Mouse (Mus musculus) erythroblast, adult 5-6 weeks (primary cell): Measurements from ENCODE around the gene Gm38655. TPM values are rescaled to one million over a fixed set of nuclear protein-coding genes. Genes with fewer than 3 reads are reported as not detected.

Source experiments
- ATAC-seq: replicated peaks from 2 replicates; pipeline ENCODE4 v1.8.0; 2016; ENCODE audit warnings: moderate number of reproducible peaks, mild to moderate bottlenecking, moderate TSS enrichment, inconsistent platforms; ENCODE audit not compliant: poor library complexity, low FRiP score, severe bottlenecking
- total RNA-seq, 2 experiments: library from RNA; stranded (forward) in 1 of 2; stranded (reverse) in 1 of 2; fragments of 150-400 nt in 1 of 2; fragments of 200-764, 138-1000 nt in 1 of 2; gene quantifications; 2 replicates each; pipeline versions ENCODE4 v1.2.3 to v1.2.4; 2015 to 2017; ENCODE audit warnings: low replicate concordance in 2 of 2

Gene Gm38655
- not detected in 2 replicates for total RNA-seq (2015; ENCODE audit: low replicate concordance)
- total RNA-seq (2017; ENCODE audit: low replicate concordance) = not detected in 2 replicates

DNA sequence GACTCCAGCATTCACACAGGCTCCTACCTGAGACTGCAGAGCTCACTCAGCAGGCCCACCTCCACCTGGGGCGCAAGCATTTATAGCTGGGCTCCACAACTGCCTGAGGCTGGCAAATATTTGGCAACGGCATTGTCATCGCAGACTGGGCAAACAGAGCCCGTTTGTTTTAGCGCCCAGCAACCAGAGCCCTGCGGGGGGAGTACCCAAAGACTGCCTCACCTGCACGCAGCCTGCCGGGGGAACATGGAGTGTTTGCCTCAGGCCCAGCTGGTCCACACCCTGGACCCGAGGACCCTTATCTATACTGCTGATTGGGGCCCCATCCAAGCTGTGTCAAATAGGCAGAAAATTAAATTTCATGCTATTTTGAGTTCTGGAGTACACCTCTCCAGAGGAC lies at the start of gene Gm38655:
Gene Gm38655, minus strand, starts transcription at position 61 of the 400 bp plus-strand sequence.
- ATAC-seq = no peak

DNA sequence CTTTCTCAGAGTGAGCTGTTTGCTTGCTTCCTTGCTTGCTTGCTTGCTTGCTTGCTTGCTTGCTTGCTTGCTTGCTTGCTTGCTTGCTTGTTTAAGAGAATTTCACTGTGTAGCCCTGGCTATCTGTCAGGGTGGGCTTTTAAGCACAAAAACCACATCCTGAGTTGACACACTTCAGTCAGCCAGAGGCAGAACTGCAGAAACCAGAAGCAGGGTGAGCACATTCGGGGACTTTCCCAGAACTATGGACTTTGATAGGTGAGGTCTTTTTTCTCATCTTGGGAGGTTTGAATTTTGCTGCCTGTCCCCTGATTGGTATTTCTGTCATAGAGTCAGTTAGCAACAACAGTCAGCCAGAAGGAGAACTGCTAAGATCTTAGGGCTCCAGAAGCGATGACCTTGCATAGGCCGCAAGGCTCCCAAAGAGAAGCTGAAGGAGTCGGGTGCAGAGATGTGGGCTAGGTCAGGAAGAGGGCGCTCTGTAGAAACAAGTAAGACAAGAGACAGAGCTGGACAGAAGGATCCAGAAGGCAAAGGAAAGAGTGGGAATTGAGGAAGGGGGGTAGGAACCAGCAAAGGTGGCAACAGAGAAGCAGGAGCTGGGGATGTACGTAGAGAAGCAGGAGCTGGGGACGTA lies 49.4 kb upstream of the Gm38655 start:
- ATAC-seq = no peak

DNA sequence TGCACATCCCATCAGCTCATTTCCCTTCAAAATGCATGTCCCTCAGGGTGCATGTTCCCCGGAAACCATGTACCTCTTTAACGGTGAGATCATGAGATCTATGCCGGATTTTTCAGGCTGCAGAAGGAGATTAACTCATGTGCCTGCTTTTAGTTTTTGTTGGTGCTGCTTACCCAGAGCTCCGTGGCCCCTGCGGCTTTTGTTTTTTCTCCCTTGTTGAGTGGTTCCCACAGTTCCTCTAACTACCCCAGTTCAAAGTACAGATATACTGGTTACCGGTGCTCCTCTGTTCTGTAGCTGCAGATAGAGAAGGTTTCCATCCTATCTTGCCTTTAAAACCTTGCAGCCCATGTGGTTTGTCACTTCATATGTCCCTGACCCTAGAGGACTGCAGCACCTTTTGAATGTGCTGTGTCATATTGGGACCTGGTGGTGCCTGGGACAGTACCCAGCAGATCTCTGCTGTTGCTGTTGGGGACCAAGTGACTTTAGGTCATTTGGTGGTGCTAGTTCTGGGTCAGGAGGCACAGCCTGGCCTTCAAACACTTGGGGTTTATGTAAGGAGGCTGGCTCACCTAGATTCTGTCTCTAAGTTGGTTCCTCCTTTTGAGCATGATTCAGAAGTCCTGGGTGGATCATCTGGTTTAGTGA lies 47.8 kb upstream of the Gm38655 start:
- peak; percentile 62 for ATAC-seq

DNA sequence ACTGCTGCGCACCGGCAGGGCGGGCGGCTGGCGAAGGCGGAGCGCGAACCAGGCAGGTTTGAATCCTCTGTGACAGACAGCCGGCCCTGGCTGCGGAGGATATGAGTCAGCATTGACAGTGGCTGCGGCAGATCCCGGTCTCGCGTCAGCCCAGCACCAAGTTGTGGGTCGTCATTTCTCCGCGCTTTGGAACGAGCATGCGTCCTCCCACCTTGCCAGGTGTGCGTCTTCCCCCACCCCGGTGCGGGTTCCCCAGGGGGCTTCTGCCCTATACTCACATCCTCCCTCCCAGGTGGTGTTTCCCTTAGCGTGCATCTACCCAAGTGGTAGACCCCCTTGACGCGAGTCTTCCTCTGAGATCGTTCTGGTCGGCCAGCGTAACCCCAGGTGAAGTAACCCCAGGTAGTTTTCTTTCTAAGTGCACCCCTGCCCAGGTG lies 47.3 kb upstream of the Gm38655 start:
- peak; percentile 61 for ATAC-seq

DNA sequence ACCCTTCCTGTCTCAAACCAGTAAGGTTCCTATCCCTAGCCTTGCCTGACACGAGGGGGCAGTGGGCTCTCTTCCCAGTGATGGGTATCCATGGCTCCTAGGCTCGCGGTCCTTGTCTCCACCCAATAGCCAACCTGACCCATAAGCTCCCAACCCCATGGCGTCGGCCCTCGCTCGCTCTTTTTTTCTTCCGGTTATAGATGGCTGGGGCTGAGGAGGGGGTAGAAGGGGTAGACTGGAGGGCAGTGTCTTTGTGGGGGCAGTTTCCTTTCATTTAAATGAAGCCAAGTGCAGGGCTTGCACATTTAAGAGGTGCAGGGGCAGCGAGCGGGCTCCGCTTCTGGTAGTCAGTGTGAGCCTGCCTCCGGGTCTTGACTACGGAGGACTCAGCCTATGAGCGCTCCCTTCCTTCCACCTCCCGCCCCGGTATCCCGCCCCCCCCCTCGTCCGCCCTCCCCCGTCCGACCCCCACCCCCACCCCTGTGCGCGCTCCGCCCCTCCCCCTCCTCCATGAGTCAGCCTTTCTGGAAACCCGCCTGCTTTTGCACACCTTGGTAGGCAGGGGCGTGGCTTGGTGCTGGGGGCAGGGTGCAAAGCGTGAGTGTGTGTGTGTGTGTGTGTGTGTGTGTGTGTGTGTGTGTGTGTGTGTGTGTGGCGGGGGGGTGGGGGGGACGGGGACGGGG lies 46.7 kb upstream of the Gm38655 start:
- peak; percentile 33 for ATAC-seq

DNA sequence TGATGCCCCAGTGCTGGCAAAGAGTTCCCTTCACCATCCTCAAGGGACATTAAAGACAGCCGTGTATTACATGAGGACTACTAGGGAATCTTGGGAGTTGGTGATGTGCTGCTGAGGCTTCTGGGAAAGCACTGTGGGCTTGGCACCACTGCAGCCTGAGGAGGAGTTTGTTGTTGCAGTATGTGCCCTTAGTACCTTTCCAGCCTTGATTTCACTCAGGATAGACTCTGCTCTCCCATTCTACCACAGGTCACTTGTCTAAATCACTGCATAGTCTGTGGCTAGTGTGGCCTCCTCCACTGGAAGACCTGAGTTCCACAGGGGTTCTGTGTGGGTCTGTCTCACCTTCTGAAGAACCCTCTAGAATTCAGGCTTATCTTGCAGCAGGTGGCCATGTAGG lies 45.5 kb upstream of the Gm38655 start:
- ATAC-seq = no peak

DNA sequence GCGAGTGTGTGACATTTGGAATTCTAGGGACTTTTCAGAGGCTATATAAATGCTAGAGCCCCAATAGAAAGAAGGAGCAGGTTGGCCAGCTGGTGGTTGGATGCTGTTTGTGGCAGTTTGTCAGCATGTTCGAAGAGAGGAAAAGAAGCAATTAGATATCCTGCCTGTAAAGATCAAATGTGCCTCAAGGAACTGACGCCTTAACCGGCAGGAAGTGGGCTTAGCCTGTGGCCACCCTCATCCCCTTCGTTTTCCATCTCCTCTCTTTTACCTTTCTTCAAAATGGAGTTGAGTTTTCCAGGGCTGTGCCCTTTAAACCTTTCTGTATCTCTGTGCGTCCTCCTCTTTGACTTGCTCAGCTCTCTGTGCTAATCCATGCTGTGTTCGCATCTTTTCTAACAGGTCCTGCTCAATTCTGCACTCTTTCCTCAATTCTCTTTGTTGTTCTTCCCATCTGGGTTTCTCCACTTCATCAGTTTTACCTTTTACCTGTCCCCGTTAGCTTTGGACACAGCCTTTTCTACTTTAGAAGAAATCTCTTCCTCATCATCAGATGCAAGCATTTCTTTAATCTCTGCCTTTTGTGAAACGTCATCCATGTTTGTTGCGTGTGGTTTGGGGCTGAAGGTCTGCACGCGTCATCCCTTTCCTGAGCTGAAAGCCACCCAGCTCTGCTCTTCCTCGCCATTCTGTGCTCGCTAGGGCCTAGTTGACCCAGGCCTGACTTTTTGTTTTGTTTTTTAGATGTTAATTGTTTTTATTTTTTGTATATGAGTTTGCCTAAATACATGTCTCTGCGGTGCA lies 44.4 kb upstream of the Gm38655 start:
- no peak for ATAC-seq

DNA sequence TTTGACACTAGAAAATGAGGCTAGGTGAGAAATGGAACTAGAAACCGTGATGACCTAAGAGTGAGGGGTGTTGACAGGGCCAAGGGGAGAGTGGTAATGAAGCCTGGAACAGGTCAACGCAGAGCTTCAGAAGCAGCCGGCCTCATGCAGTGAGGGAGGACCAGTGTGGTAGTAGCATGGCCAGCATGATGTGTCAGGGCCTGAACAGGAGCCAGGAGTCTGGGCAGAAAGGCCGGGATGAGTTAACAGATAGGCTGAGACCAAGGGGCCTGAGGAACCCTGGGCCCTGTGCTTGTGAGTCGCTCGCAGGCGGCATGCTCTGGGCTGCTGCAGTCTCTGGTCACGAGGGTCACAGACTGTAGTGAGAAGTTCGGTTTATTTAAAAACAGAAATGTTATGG lies 43.7 kb upstream of the Gm38655 start:
- no peak for ATAC-seq

DNA sequence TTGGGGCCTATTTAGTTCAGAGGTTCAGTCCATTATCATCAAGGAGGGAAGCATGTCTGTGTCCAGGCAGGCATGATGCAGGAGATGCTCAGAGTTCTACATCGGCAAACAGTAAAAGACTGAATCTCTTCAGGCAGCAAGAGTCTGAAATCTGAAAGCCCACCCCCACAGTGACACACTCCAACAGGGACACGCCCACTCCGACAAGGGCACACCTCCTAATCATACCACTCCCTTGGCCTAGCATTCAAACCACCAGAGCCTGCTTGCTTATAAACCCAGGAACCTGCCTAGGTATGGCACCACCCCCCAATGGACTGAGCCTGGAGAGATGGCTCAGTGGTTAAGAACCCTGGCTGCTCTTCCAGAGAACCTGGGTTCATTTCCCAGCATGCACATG lies 40.2 kb upstream of the Gm38655 start:
- ATAC-seq = no peak

DNA sequence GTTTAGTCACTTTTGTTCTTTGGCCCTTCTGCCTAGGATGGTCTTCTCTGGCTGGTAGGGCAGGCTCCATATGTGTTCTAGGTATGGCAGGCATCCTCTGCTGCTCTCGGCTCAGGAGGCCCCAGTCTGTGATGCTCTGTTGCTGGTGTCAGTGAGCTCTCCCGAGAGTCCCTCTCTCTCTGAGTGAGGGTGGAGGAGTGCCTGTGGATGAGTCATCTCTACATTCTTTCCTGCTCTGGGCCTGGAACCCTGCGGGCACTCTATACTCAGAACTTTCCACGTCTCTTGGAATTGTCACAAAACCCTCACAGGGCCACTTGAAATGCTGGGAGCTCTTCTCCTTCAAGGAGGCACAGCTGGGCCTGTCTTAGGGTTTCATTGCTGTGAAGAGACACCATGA lies 36.4 kb upstream of the Gm38655 start:
- no peak for ATAC-seq

DNA sequence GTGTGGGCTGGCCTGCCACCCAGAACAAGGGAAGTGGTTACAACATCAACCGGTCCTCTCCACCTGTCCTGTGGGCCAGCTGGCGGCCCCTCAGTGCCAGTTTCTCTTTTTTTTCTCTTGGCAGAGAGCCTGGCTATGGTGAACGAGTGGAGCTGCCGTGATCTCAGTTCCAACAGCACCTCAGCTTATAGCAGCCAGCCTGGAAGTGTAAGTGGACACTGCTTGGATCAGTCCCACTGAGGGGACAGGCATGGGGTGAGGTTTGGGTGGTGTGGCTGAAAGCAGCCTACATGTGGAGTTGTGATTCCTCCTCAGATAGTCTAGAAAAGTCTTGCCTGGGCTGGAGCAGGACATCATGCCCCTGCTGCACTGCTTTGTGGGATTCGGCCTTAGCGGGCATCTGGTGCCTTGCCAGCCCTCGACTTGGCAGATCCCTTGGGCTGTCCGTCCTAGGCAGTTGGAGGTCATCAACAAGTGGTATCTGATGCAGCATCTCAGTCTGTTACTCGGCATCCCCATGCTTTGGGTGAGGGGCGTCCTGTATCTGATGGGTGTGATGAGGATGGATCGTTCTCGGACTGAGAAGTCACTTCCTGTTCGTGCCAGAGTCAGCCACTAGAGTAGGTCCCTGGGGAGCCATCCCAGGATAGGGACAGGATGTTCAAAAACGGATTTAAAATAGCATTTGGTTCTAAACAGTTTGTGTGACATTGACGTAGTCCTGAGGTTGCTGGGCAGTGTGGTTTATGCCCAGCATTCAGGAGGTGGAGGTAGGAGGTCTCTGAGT lies 35.6 kb upstream of the Gm38655 start:
- no peak for ATAC-seq

DNA sequence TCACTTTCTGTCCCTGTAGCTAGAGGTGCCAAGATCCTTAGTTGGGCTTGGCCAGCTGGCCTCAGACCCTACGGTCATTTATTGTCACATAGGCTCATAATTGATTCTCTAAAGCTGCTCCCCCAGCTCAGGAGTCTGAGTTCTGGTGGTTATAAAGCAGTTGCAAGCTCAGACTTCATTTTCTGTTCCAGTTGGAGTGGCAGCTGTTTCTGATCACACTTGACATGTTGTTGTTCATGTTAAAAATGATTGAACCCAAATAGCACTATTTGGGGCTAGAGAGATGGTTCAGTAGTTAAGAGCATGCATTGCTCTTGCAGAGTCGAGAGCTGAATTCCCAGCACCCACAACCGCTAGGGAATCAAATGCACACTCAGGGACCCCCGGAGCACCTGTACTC lies 34.7 kb upstream of the Gm38655 start:
- no peak for ATAC-seq

DNA sequence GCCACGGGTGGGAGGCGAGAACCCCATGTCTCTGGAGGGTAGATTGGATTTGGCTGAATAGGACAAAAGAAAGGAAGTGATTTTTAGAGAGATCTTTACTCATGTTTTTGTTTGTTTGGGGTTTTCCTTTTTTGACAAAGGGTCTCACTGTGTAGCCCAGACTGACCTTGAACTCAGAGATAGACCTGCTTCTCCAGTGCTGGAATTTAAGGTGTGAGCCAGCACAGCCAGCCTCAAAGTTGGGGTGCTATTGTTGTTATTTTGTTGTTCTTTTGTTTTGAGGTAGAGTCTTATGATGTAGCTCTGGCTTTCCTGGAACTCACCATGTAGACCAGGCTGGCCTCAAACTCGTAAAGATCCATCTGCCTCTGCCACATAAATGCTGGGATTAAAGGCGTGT lies 27.1 kb upstream of the Gm38655 start:
- no peak for ATAC-seq

DNA sequence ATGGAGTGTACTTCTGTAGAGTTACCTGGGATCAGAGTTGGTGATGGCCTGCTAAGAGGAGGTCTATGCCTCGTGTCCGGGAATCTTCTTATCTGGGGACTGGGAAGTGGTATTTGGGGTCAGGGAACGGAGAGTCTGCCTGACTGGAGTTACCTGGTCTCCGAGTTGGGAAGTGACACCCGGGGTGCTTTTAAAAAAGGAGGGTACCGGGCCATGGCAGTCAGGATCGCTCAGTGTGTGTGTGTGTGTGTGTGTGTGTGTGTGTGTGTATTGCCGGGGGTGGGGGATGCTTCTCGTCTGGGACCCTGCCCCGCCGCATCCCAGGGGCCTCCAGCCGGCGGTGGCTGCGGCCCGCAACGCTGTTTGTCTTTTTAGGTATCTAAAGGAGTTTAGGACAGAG lies 13.8 kb upstream of the Gm38655 start:
- ATAC-seq = no peak

DNA sequence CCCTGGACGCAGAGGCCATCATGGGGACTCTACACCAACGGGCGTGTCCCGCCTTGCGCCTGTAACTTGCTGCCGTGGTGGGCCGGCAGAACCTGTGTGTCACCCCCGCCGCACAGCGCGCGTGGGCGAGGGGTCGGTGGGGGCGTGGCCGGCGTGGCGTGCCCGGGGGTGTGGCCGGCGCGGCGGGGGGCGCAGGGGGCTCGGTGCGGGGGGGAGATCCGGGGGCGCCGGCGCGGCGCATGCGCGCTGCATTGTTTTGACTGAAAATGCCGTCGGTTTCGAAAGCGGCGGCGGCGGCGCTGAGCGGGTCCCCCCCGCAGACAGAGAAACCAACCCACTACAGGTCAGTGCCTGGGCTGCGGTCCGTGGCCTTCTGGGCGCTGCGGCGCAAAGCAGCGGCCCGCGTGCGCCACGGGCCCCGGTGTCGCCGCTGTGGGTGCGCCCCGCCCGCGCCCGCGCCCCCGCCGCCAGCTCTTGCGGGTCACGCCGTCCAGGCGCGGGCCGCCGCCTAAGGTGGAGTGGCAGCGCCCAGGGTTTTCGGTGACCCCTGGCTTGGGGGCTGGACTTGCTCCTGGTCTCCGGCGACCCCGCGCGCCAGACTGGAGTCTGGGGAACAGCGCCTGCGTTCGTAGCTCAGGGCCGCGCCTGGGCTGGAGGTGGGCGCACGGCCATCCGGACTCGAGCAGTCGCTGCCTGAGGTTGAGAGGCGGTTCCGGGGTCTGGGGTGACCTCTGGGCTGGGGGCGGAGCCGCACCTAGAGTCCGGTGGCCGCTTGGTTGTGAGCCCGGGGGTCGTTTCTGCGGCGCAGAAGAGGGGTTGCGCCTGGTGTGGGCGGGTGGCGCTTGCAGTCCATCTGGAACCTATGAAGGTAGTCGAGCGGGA lies 13.1 kb upstream of the Gm38655 start, which contains the start of gene Unkl:
Gene Unkl, plus strand, starts transcription at position 248 of the 882 bp plus-strand sequence.
- ATAC-seq = no peak

DNA sequence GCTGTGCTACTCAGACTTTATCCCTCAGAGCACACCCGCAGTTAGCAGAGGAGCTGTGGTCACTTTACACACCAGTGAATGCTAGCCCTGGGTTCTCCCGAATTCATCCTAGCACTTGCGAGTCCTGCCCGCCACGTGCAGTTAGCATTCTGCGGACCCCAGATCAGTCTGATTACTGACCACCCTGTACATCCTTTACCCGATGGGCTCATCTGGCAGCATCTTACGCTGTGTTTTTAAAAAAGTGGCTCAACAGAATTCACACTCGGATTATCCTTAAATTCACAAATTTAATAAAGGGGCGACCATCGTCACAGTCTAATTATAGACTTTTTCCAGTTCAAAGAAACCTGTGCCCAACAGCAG lies 12.5 kb upstream of the Gm38655 start:
- no peak for ATAC-seq

DNA sequence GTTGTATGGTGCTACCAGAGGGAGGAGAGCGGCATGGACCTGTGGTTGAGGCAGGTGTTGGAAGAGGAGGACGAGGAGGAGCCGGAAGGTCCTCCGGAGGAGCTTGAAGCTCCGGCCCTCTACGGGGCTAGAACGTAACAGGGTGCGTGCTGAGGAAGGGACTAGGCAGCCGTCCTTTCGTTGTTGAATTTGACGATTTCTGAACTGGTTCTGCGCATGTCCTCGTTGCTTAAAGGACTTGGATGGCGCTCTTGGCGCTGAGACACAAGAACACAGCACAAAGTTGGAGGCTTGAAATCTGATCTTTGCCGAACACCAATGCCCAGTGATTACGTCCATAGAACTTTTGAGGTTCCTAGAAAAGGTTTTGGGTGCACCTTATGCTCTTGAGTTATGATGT lies 9.7 kb upstream of the Gm38655 start:
- ATAC-seq = peak; percentile 3; the same call in 1 of the 2 replicates

DNA sequence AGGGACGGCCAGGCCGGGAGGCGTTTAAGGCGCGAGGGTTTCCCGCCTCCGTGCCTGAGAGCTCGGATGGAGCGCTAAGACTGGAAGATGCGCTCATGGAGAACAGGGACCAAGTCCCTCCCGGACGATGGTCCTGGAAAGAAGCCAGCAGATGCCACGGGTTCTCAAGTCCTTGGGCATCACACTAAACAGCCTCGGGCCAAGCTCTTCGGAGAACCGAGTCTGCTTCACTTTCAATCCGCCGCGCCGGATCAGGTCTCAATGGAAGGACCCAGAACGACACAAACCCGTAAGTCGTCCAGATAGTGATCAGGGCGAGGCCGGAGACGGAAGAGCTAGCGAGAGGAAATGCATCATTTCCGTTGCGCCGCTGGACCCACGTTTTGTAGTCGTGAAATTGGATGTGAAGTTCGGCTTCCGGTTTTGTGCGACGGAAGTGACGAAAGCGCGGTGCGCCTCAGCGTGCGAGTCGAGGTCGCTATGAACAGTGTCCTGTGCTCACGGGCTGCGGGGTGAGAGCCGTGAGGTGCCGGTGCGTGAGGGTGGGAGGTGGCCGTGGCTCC lies 8.9 kb upstream of the Gm38655 start, which contains the start of gene BC003965:
Gene BC003965, plus strand, starts transcription at position 426 of the 563 bp plus-strand sequence.
- peak; percentile 90 for ATAC-seq
